Mouse (Mus musculus) liver, embryonic 14.5 days (tissue): ENCODE data around the gene Tomm40. TPM values are rescaled to one million over a fixed set of nuclear protein-coding genes. Genes with fewer than 3 reads are reported as not detected.

ENCODE experiments used
- ATAC-seq: fragments of 200-750 bp; cut with Nextera tagmentation; 2 replicates; pipeline ENCODE4 v1.8.0; 2017; ENCODE audit warnings: moderate number of reproducible peaks, mild to moderate bottlenecking, moderate library complexity; ENCODE audit not compliant: insufficient read depth
- DNase-seq, 3 experiments: peaks; one replicate each; pipeline ENCODE4 v3.0.0-alpha.2; 2012 to 2013; ENCODE audit warnings: low read depth in 3 of 3, low spot score in 3 of 3
- H3K27ac ChIP-seq: fragments of 300-500 bp; sonication (generic); 2 replicates; pipeline ENCODE4 v1.5.1; 2014; ENCODE audit warnings: moderate library complexity, mild to moderate bottlenecking, control low read depth, inconsistent platforms
- H3K27me3 ChIP-seq: fragments of 300-500 bp; sonication (generic); 2 replicates; pipeline ENCODE4 v1.6.1; 2014; ENCODE audit warnings: mild to moderate bottlenecking, low read length, moderate library complexity; ENCODE audit not compliant: control insufficient read depth, insufficient read depth
- H3K36me3 ChIP-seq: fragments of 300-500 bp; sonication (generic); replicated peaks from 2 replicates; pipeline ENCODE4 v1.6.1; 2014; ENCODE audit warnings: low read depth; ENCODE audit not compliant: control insufficient read depth, insufficient read depth
- H3K4me1 ChIP-seq, 2 experiments: fragments of 200-500 bp in 1 of 2; fragments of 300-500 bp in 1 of 2; sonication (generic) in 1 of 2; replicated peaks; 2 replicates each; pipeline ENCODE4 v1.6.1; 2012 to 2014; ENCODE audit warnings: antibody characterized with exemption in 1 of 2, inconsistent platforms in 1 of 2, low read length in 1 of 2; ENCODE audit not compliant: control insufficient read depth in 2 of 2, insufficient read depth in 2 of 2
- H3K4me2 ChIP-seq: fragments of 300-500 bp; sonication (generic); 2 replicates; pipeline ENCODE4 v1.6.1; 2014; ENCODE audit warnings: low read depth, mild to moderate bottlenecking, control low read depth, moderate library complexity
- H3K4me3 ChIP-seq, 2 experiments: fragments of 200-500 bp in 1 of 2; fragments of 300-500 bp in 1 of 2; sonication (generic) in 1 of 2; 2 replicates each; pipeline ENCODE4 v1.5.1; 2012 to 2014; ENCODE audit warnings: low read depth in 2 of 2, low read length in 2 of 2, mild to moderate bottlenecking in 2 of 2, control low read depth in 1 of 2, inconsistent platforms in 1 of 2, moderate library complexity in 1 of 2; ENCODE audit not compliant: insufficient read depth in 1 of 2
- H3K9ac ChIP-seq: fragments of 300-500 bp; sonication (generic); replicated peaks from 2 replicates; pipeline ENCODE4 v1.6.1; 2014; ENCODE audit warnings: mild to moderate bottlenecking, control low read depth, moderate library complexity
- H3K9me3 ChIP-seq: fragments of 300-500 bp; sonication (generic); 2 replicates; pipeline ENCODE4 v1.6.1; 2016; ENCODE audit warnings: low read length, mixed read lengths; ENCODE audit not compliant: control insufficient read depth
- CTCF ChIP-seq: IDR thresholded peaks from 2 replicates; pipeline ENCODE4 v1.5.1; 2016; ENCODE audit warnings: antibody characterized with exemption, low read depth, control low read depth
- EP300 ChIP-seq: IDR thresholded peaks from 2 replicates; pipeline ENCODE4 v1.6.1; 2016; ENCODE audit warnings: antibody characterized with exemption, low read depth
- whole genome bisulfite sequencing: fragments of 180-500 bp; shearing (Covaris S2); extraction: QIAGEN DNeasy Blood & Tissue Kit; methylation state at CpG from one replicate; pipeline ENCODE4 v1.1.7; 2014; ENCODE audit not compliant: insufficient replicate concordance; 5-methylcytosine and 5-hydroxymethylcytosine counted together
- polyA plus RNA-seq, 2 experiments: library from polyadenylated mRNA; depleted of rRNA in 1 of 2; stranded (reverse) in 1 of 2; unstranded in 1 of 2; fragments of >200 nt; fragmentation: Nextera tagmentation in 1 of 2; extraction: Ambion mirVana in 1 of 2; gene quantifications; 2 replicates each; pipeline versions ENCODE4 v1.2.1 to v1.2.3; 2012 to 2014

The Tomm40 gene
- polyA plus RNA-seq, 2 experiments, result 57.3 to 58.2 TPM

DNA sequence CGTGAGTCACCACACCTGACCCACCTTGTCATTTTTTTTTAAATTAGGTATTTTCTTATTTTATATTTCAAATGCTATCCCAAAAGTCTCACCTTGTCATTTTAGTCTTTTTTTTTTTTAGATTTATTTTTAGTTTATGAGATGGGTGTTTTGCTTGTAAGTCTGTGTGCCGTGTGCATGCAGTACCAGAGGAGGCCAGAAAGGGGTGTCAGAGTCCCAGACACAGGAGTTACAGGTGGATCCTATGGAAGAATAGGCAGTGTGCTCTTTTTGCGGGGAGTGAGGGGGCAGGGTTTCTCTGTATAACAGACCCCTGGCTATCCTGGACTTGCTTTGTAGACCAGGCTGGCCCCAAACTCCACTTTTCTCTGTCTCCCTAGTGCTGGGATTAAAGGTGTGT is 23.5 kb upstream of the Tomm40 start:
- Histone ChIP-seq H3K36me3 (no peaks in the 10 kb centered on the region), H3K9ac (no peak overlapping the region), H3K4me3 (no peak overlapping the region), H3K9me3 (no peaks in the 10 kb centered on the region), H3K27ac (no peak overlapping the region), H3K4me2 (no peak overlapping the region), H3K4me1 (peaks cover 17 to 27% of the 10 kb centered on the region in 2 experiments), H3K27me3 (no peaks in the 10 kb centered on the region)
- WGBS, result 72% methylated on average over 3 of the region's 3 CpGs
- ATAC-seq (no peak), DNase-seq (no peak)
- no peak for TF ChIP-seq EP300
- peak; percentile 53 for TF ChIP-seq CTCF

DNA sequence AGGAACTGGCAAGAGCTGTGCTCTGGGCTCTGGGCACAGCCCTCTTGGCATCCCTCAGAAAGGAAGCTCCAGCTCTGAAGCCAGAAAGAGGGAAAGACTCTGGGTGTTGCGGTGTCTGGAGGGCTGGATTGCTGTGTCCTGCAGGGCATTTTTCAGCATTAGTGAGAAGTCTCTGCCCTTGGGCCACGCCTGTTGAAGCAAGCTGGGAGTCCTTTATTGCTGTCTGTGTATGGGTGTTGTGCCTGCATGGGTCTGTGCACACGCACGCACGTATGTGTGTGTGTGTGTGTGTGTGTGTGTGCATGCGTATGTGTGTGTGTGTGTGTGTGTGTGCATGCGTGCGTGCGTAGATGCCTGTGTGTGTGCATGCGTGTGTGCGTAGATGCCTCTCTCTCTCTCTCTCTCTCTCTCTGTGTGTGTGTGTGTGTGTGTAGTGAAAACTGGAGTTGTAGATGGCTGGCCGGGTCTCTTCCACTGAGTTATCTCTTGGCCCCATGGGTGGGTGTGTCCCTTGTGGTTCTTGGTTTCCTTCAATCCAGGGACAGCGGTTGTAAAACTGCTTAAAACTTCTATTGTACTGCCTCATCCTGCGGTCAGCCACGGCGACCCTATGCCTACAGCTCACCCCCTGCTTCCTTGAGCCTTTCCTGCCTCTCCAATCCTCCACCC is 21.3 kb upstream of the Tomm40 start:
- Histone ChIP-seq H3K9me3 (no peaks in the 10 kb centered on the region), H3K4me1 (peaks cover 15 to 21% of the 10 kb centered on the region in 2 experiments), H3K27me3 (no peaks in the 10 kb centered on the region), H3K4me2 (peak overlapping the region; percentile 59), H3K4me3 (peak overlapping the region; percentile 20 to 25; a peak in 1 of 4 replicates), H3K36me3 (no peaks in the 10 kb centered on the region), H3K27ac (peak overlapping the region; percentile 67), H3K9ac (no peak overlapping the region; the same call in 1 of the 2 replicates)
- TF ChIP-seq EP300, result peak; percentile 70
- TF ChIP-seq CTCF, result no peak
- 14% methylated on average over 16 of the region's 16 CpGs for WGBS
- ATAC-seq (peak; percentile 89), DNase-seq (peak; percentile 50 to 67 (median 56))

DNA sequence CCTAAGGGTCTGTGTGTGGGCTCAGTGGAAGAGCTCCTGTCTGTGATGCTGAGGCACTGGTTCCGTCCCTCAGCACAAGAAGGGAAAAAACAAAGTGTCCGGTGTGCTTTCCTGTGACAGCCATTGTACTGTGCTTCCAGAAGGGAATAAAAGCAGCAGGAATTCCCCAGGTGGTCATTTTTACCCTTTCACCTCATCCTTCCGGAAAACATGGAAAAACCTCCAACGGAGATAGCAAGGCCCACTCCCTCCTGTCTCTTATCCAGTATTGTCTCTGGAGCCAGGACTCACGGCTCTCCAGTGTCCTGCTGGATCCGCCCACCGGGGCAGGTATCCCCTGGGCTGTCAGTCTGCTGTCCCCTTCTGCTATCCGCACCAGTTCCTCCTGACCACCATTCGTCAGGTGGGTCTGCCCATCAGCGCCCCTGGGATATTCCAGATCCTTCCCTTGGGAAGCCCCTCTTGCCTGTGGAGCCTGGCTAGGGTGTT is 19.0 kb upstream of the Tomm40 start:
- no peaks in the 10 kb centered on the region for H3K36me3 ChIP-seq
- no peaks in the 10 kb centered on the region for H3K27me3 ChIP-seq
- WGBS, result 79% methylated on average over 10 of the region's 10 CpGs
- no peaks in the 10 kb centered on the region for H3K9me3 ChIP-seq
- H3K4me3 ChIP-seq, result no peak overlapping the region
- H3K9ac ChIP-seq, result no peak overlapping the region
- no peak overlapping the region for H3K4me2 ChIP-seq
- H3K4me1 ChIP-seq, result peaks cover 12 to 16% of the 10 kb centered on the region in 2 experiments
- TF ChIP-seq EP300 (no peak), CTCF (no peak)
- DNase-seq (no peak), ATAC-seq (no peak)
- no peak overlapping the region for H3K27ac ChIP-seq

DNA sequence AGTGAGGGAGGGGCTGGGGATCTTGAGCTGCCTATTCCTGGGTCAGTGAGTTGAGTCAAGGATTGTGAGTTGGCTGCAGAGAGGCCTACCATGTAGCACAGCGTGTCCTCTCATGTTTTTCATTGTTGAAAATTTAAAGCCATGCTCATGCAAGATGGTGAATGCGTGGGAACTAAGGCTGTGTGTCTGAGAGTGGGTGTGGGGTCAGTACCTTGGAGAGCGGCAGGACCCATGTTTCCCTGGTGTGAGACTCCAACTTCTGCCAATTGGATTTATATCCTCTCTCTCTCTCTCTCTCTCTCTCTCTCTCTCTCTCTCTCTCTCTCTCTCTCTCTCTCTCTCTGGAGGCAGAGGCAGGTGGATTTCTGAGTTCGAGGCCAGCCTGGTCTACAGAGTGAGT is 11.3 kb upstream of the Tomm40 start:
- no peak for ATAC-seq
- H3K9me3 ChIP-seq, result no peaks in the 10 kb centered on the region
- no peaks in the 10 kb centered on the region for H3K27me3 ChIP-seq
- TF ChIP-seq EP300 (no peak), CTCF (no peak)
- DNase-seq, result no peak
- WGBS, result 71% methylated on average over 4 of the region's 4 CpGs
- no peak overlapping the region for H3K4me3 ChIP-seq
- H3K4me1 ChIP-seq, result peaks cover 4 to 10% of the 10 kb centered on the region in 2 experiments; a peak in 3 of 4 replicates
- H3K9ac ChIP-seq, result no peak overlapping the region
- H3K36me3 ChIP-seq, result no peaks in the 10 kb centered on the region
- H3K27ac ChIP-seq, result no peak overlapping the region
- no peak overlapping the region for H3K4me2 ChIP-seq

DNA sequence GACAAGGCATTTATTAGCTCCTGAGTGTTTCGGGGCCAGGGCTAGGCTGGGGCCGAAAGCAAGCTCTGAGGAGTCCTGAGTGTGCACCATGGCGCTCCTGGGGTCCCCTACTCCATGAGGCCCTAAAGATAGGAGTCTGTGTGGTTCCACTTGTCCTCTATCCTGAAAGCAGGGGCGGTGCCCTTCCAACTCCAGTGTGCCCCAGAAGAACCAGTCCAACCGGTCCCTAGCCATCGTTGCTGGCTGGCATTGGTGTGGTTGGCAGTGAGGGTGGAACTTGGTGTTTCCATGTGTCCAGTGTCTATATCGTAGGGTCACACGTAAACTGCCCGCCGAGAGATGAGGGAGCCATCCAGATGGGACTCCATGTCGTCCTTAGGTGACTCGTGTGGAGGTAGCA is 8.9 kb upstream of the Tomm40 start:
- Histone ChIP-seq H3K9me3 (no peaks in the 10 kb centered on the region), H3K27ac (no peak overlapping the region), H3K4me3 (no peak overlapping the region), H3K4me2 (no peak overlapping the region), H3K27me3 (no peaks in the 10 kb centered on the region), H3K4me1 (peaks cover 4 to 10% of the 10 kb centered on the region in 2 experiments; a peak in 3 of 4 replicates), H3K36me3 (no peaks in the 10 kb centered on the region), H3K9ac (no peak overlapping the region)
- ATAC-seq, result no peak
- TF ChIP-seq EP300 (no peak), CTCF (no peak)
- DNase-seq, result no peak
- WGBS, result 73% methylated on average over 12 of the region's 12 CpGs
